Mouse (Mus musculus) C2C12 (cell line): Measurements from ENCODE around the gene Gm20388. TPM values are rescaled to one million over a fixed set of nuclear protein-coding genes. Genes with fewer than 3 reads are reported as not detected.

Experiments used
- H3K27me3 ChIP-seq: one replicate; pipeline ENCODE4 v1.6.1; 2011; ENCODE audit not compliant: control insufficient read depth, insufficient read depth, insufficient read length
- H3K36me3 ChIP-seq: one replicate; pipeline ENCODE4 v1.6.1; 2011; ENCODE audit not compliant: control insufficient read depth, insufficient read depth
- H3K4me3 ChIP-seq: one replicate; pipeline ENCODE4 v1.5.1; 2011; ENCODE audit warnings: mild to moderate bottlenecking, control low read depth; ENCODE audit not compliant: poor library complexity, insufficient read depth, severe bottlenecking
- H3K79me2 ChIP-seq: one replicate; pipeline ENCODE4 v1.6.1; 2011; ENCODE audit not compliant: control insufficient read depth, insufficient read depth
- H3K79me3 ChIP-seq: one replicate; pipeline ENCODE4 v1.6.1; 2011; ENCODE audit warnings: low read depth, control low read depth
- H3ac ChIP-seq: one replicate; pipeline ENCODE3; 2011; ENCODE audit warnings: low read depth; ENCODE audit not compliant: control insufficient read depth, insufficient read length
- CEBPB ChIP-seq: IDR thresholded peaks from one replicate; pipeline ENCODE4 v1.6.1; 2011; ENCODE audit warnings: low read depth, mild to moderate bottlenecking, control low read depth, moderate library complexity
- CTCF ChIP-seq: IDR thresholded peaks from one replicate; pipeline ENCODE4 v1.5.1; 2011; ENCODE audit not compliant: control insufficient read depth, insufficient read depth, insufficient read length
- FOSL1 ChIP-seq: IDR thresholded peaks from one replicate; pipeline ENCODE4 v1.8.0; 2011; ENCODE audit warnings: mild to moderate bottlenecking, low read length; ENCODE audit not compliant: poor library complexity, insufficient read depth, severe bottlenecking
- MAX ChIP-seq: IDR thresholded peaks from one replicate; pipeline ENCODE4 v1.6.1; 2011; ENCODE audit warnings: mild to moderate bottlenecking, control low read depth
- MYOD1 ChIP-seq: IDR thresholded peaks from one replicate; pipeline ENCODE4 v1.6.1; 2011; ENCODE audit warnings: low read depth; ENCODE audit not compliant: control insufficient read depth, insufficient read length
- MYOG ChIP-seq: IDR thresholded peaks from one replicate; pipeline ENCODE4 v1.6.1; 2011; ENCODE audit not compliant: control insufficient read depth, insufficient read length; ENCODE audit errors: extremely low read depth
- USF1 ChIP-seq: IDR thresholded peaks from one replicate; pipeline ENCODE4 v1.6.1; 2011; ENCODE audit warnings: low read depth, mild to moderate bottlenecking, control low read depth, moderate library complexity
- polyA plus RNA-seq: library from polyadenylated mRNA; unstranded; fragments of >200 nt; fragmentation: generic; extraction: Trizol; gene quantifications from one replicate; pipeline ENCODE4 v1.2.1, GENCODE M21; 2012; ENCODE audit warnings: missing spikeins

The Gm20388 gene
- polyA plus RNA-seq, 1 experiment: 15.0 TPM

DNA sequence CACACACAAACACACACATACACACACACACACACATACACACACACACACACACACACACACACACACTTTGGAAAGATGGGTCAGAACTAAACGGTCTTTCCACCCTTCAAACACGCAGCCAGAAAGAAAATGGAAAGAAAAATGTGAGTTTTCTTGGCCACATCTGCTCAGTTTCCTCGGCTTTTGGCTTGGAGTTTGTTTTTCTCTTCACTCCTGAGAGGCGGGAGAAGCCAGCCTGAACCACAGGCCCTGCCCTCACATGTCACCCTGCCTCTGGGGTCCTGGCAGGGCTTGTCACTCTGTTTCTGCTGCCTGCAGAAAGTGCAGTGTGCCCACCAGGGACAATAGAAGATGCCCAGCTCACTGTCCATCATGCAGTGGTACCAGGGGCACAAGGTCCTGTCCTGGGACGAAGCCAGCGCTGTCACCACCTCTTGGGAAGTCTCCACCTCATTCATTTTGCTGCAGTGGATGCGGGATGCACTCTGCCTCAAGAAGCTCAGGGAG lies 2189.1 kb downstream of the Gm20388 start:
- Histone ChIP-seq H3K27me3 (no peaks in the 10 kb centered on the region), H3K79me2 (no peaks in the 10 kb centered on the region), H3K4me3 (no peak overlapping the region), H3ac (no peak overlapping the region), H3K36me3 (no peaks in the 10 kb centered on the region), H3K79me3 (no peaks in the 10 kb centered on the region)
- no peak for TF ChIP-seq MYOG
- TF ChIP-seq MAX: no peak
- TF ChIP-seq CEBPB: no peak
- no peak for TF ChIP-seq CTCF
- no peak for TF ChIP-seq MYOD1
- TF ChIP-seq USF1: no peak
- no peak for TF ChIP-seq FOSL1

DNA sequence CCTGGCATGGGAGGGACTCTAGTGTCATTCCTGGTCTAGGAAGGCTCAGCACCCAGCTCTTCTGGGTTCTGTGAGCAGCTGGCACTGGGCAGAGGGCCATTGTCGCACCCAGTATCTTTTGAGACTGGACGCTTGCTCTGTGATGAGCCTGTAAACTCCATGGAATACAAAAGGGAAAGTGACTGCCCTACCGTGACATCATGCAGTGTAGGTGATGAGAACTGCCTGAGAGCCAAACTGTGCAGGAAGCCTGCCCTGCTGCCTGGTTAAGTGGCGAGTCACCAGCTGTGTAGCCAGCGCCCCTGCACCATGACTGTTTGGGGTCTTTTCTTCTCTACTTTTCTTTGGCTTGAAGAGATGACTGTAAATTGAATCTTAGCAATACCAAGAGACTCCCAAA lies 2191.2 kb downstream of the Gm20388 start:
- TF ChIP-seq FOSL1 (no peak), CTCF (no peak)
- Histone ChIP-seq H3K4me3 (no peak overlapping the region), H3K79me3 (no peaks in the 10 kb centered on the region), H3ac (no peak overlapping the region), H3K79me2 (no peaks in the 10 kb centered on the region), H3K27me3 (no peaks in the 10 kb centered on the region), H3K36me3 (no peaks in the 10 kb centered on the region)

DNA sequence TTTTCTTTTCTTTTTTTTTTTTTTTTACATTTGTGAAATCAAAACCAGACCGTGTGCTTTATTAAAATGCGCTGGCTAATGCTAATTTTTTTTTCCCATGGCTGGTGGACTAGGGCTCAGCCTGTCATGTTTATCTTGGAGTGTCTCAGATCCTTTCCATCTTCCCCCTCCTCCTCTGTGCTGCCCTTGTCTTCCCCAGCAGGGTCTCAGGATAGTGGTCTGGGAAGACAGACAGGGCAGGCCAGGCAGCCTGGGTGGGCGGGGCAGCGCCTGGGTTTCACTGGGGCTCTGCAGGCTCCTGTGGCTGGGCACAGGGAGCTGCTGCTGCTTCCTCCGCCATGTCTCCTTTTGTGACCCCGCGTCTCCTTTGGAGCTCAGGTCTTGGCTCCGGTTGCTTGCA lies 2191.6 kb downstream of the Gm20388 start:
- Histone ChIP-seq H3ac (no peak overlapping the region), H3K79me2 (no peaks in the 10 kb centered on the region), H3K27me3 (no peaks in the 10 kb centered on the region), H3K79me3 (no peaks in the 10 kb centered on the region), H3K4me3 (no peak overlapping the region), H3K36me3 (no peaks in the 10 kb centered on the region)
- TF ChIP-seq FOSL1: no peak
- TF ChIP-seq MAX: no peak
- no peak for TF ChIP-seq CEBPB
- no peak for TF ChIP-seq USF1
- no peak for TF ChIP-seq MYOD1
- no peak for TF ChIP-seq CTCF
- no peak for TF ChIP-seq MYOG

DNA sequence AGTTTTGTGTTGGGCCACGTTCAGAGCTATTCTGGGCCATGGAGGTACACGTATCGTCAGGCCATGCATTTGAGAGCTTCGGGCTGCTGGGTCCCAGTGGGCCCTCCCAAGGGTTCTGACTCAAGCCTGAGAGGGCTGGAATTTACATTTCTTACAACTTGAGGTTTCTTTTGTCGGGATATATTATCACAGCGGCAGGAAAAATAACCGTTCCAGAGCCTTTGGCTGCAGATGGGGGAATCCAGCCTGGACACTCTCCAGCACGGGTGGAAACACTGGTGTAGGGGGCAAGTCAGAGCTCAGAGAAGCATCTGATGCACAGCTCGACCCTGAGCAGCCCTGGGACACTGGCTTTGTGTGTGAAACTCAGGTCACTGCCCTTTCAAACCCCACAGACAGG lies 2192.6 kb downstream of the Gm20388 start:
- Histone ChIP-seq H3K79me3 (no peaks in the 10 kb centered on the region), H3K4me3 (no peak overlapping the region), H3K36me3 (no peaks in the 10 kb centered on the region), H3K27me3 (no peaks in the 10 kb centered on the region), H3K79me2 (no peaks in the 10 kb centered on the region), H3ac (no peak overlapping the region)
- no peak for TF ChIP-seq CEBPB
- TF ChIP-seq MAX: no peak
- TF ChIP-seq FOSL1: no peak
- TF ChIP-seq MYOD1: no peak
- TF ChIP-seq CTCF: no peak

DNA sequence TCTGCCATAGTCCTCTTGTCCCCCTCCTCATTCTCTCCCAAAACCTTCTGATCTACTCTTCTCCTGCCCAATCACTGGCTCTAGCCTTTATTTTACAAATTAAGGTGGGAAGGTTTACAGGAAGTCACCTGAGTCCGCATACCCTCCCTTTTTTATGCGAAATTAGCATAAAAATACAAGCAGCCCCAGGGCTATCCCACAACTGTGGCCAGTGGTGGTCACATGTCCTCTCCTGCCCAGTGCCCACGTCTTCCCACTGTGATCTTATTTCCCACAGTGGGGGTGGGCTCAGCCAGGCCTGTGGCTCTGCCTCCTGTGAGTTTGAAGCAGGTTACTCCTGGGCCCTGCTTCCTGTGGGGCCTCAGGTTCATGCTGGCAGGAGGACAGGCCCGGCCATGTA lies 2194.0 kb downstream of the Gm20388 start:
- Histone ChIP-seq H3K4me3 (no peak overlapping the region), H3ac (no peak overlapping the region), H3K79me3 (no peaks in the 10 kb centered on the region), H3K27me3 (no peaks in the 10 kb centered on the region), H3K79me2 (no peaks in the 10 kb centered on the region), H3K36me3 (no peaks in the 10 kb centered on the region)
- no peak for TF ChIP-seq MYOG
- TF ChIP-seq MYOD1: no peak
- no peak for TF ChIP-seq CEBPB
- TF ChIP-seq MAX: no peak
- TF ChIP-seq USF1: no peak
- TF ChIP-seq FOSL1: no peak
- no peak for TF ChIP-seq CTCF

DNA sequence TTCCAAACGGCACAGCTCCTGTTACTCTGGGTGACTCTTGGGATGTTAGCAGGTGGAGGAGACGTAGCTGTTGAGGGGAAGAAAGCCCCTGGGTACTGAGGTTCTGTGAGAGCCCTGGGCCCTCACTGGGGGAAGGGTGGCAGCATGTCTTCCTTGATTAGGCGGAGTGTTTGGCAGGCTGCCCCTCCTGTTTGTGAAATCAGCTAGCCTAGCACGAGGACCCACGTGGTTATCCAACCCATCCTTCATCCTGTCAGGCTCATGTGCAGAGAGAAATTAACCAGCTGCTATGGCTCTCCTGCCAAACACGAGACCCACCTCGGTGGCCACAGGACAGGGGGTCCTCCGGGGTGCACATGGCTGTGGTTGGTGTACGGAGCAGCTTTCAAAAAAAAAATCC lies 2195.6 kb downstream of the Gm20388 start:
- Histone ChIP-seq H3K79me2 (no peaks in the 10 kb centered on the region), H3ac (no peak overlapping the region), H3K27me3 (no peaks in the 10 kb centered on the region), H3K79me3 (no peaks in the 10 kb centered on the region), H3K36me3 (no peaks in the 10 kb centered on the region), H3K4me3 (no peak overlapping the region)
- no peak for TF ChIP-seq CEBPB
- no peak for TF ChIP-seq USF1
- no peak for TF ChIP-seq FOSL1
- no peak for TF ChIP-seq MAX
- TF ChIP-seq MYOG: no peak
- TF ChIP-seq CTCF: no peak
- TF ChIP-seq MYOD1: no peak
